24 mouse cellular contexts compared by ENCODE assay signal in the genomic region with DNA sequence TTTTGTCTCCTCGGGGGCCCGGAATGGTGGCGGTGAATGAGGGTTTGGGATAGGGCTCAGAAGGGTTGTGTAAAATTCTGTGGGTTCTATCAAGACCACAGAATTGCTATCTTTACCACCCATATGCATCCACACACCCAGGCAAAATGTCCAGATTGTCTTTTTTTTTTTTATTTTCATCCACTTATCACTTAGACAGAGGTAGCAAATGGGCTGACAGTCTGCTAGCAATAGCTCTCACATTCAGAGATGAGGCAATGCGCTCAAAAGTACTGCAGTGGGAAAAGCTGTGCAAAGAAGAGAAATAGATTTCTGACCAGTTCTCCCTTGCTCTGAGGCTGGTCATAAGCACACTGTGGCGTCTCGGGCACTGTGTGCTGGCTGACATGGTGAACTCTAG.
DNase-seq lines count a peak whose midpoint lies in the region; ATAC-seq and TF ChIP-seq lines count a peak whose summit lies in the region.
"Had no signal": no experiment of that assay in that cellular context is flagged by ENCODE, and none has a peak within 500 bp of the region (broad histone marks: within the 10 kb centered on the region; RNA-seq: fewer than 3 reads in every experiment).

No protein-coding gene starts in this region.

- H3K4me1 ChIP-seq in forebrain, postnatal 0 days (ENCODE audit: insufficient read depth) = no peaks in the 10 kb centered on the region
- peaks cover 35% of the 10 kb centered on the region for H3K4me1 ChIP-seq in forebrain, embryonic 10.5 days
- H3K4me1 ChIP-seq in liver, embryonic 14.5 days (replicated peaks; ENCODE audit: control insufficient read depth in 2 of 2, insufficient read depth in 2 of 2, low read length in 1 of 2) = peaks cover 0 to 18% of the 10 kb centered on the region in 2 experiments; a peak in 2 of 4 replicates

- no peaks in the 10 kb centered on the region for H3K36me3 ChIP-seq in forebrain, postnatal 0 days (ENCODE audit: insufficient read depth)
- H3K36me3 ChIP-seq in forebrain, embryonic 10.5 days (replicated peaks) = no peaks in the 10 kb centered on the region
- H3K36me3 ChIP-seq in liver, embryonic 14.5 days (replicated peaks; ENCODE audit: control insufficient read depth, insufficient read depth, low read depth) = no peaks in the 10 kb centered on the region
- H3K36me3 ChIP-seq: embryonic facial prominence, embryonic 12.5 days; forebrain, embryonic 12.5 days; G1E; heart, embryonic 15.5 days; hindbrain, embryonic 13.5 days had no signal

- no peak overlapping the region for H3K27ac ChIP-seq in forebrain, postnatal 0 days (ENCODE audit: low read depth, low read length)
- no peak overlapping the region for H3K27ac ChIP-seq in forebrain, embryonic 10.5 days
- H3K27ac ChIP-seq in liver, embryonic 14.5 days = no peak overlapping the region
- H3K27ac ChIP-seq: embryonic facial prominence, embryonic 12.5 days; forebrain, embryonic 12.5 days; heart, embryonic 15.5 days; hindbrain, embryonic 13.5 days; hindbrain, postnatal 0 days had no signal

- TF ChIP-seq EP300 in liver, embryonic 14.5 days (IDR thresholded peaks at IDR 0.05; ENCODE audit: low read depth) = peak; percentile 54

- no peak overlapping the region for H3K4me3 ChIP-seq in forebrain, postnatal 0 days (ENCODE audit: low read depth, low read length)
- H3K4me3 ChIP-seq in forebrain, embryonic 10.5 days = no peak overlapping the region
- H3K4me3 ChIP-seq in liver, embryonic 14.5 days (ENCODE audit: insufficient read depth in 1 of 2, low read depth in 2 of 2, low read length in 2 of 2) = no peak overlapping the region
- H3K4me3 ChIP-seq: embryonic facial prominence, embryonic 12.5 days; forebrain, embryonic 12.5 days; heart, embryonic 15.5 days; hindbrain, embryonic 13.5 days had no signal

- DNase-seq in forebrain, postnatal 0 days = no peak
- no peak for DNase-seq in forebrain, embryonic 10.5 days (ENCODE audit: extremely low spot score, low spot score)
- DNase-seq in liver, embryonic 14.5 days (ENCODE audit: low read depth in 3 of 3, low spot score in 3 of 3) = peak in 1 of 3 experiments; percentile 4
- no peak for DNase-seq in liver
- DNase-seq in brain, adult 2 months (ENCODE audit: low read depth, low spot score) = peak; percentile 36
- DNase-seq in left cerebral cortex, adult 18-20 months (ENCODE audit: low spot score in 2 of 2) = no peak
- no peak for DNase-seq in natural killer cell, adult 2 months (ENCODE audit: low spot score in 2 of 2)
- DNase-seq: adrenal gland, adult 2 months; adrenal gland, postnatal 25 days; B cell, adult 2 months; cerebellum, adult 2 months; cerebellum, postnatal 10 days; gastrocnemius, postnatal 36 days; heart, adult 18-20 months; heart, postnatal 14 days had no signal

- no peak overlapping the region for H3K9ac ChIP-seq in forebrain, postnatal 0 days
- H3K9ac ChIP-seq in liver, embryonic 14.5 days (replicated peaks) = no peak overlapping the region
- H3K9ac ChIP-seq: embryonic facial prominence, embryonic 12.5 days; forebrain, embryonic 12.5 days; heart, embryonic 15.5 days; hindbrain, embryonic 13.5 days had no signal

- no peak for TF ChIP-seq CTCF in forebrain, postnatal 0 days (IDR thresholded peaks at IDR 0.05; ENCODE audit: low read depth)
- no peak for TF ChIP-seq CTCF in liver, embryonic 14.5 days (IDR thresholded peaks at IDR 0.05; ENCODE audit: low read depth)

- no peaks in the 10 kb centered on the region for H3K27me3 ChIP-seq in forebrain, postnatal 0 days (ENCODE audit: insufficient read depth, low read length)
- no peaks in the 10 kb centered on the region for H3K27me3 ChIP-seq in forebrain, embryonic 10.5 days (ENCODE audit: poor library complexity, severe bottlenecking)
- peaks cover 3% of the 10 kb centered on the region for H3K27me3 ChIP-seq in liver, embryonic 14.5 days (ENCODE audit: control insufficient read depth, insufficient read depth, low read length)
- H3K27me3 ChIP-seq: embryonic facial prominence, embryonic 12.5 days; forebrain, embryonic 12.5 days; heart, embryonic 15.5 days; hindbrain, embryonic 13.5 days had no signal

- WGBS in forebrain, postnatal 0 days = 84% methylated on average over 6 of the region's 6 CpGs
- 92% methylated on average over 6 of the region's 6 CpGs for WGBS in forebrain, embryonic 10.5 days
- WGBS in liver, embryonic 14.5 days (ENCODE audit: insufficient replicate concordance) = 36% methylated on average over 6 of the region's 6 CpGs

- no peak overlapping the region for H3K4me2 ChIP-seq in forebrain, postnatal 0 days (ENCODE audit: low read depth)
- no peak overlapping the region for H3K4me2 ChIP-seq in liver, embryonic 14.5 days (ENCODE audit: low read depth)
- H3K4me2 ChIP-seq: embryonic facial prominence, embryonic 12.5 days; forebrain, embryonic 12.5 days; heart, embryonic 11.5 days; heart, embryonic 15.5 days; hindbrain, embryonic 13.5 days had no signal

- peak; percentile 55 for ATAC-seq in forebrain, postnatal 0 days
- no peak for ATAC-seq in liver, embryonic 14.5 days (ENCODE audit: insufficient read depth)
- ATAC-seq: CD4-positive, CD25-positive, alpha-beta regulatory T cell, adult 4 months; forebrain, embryonic 16.5 days; hindbrain, postnatal 0 days had no signal

- no peaks in the 10 kb centered on the region for H3K9me3 ChIP-seq in forebrain, postnatal 0 days (ENCODE audit: low read length)
- no peaks in the 10 kb centered on the region for H3K9me3 ChIP-seq in forebrain, embryonic 10.5 days
- H3K9me3 ChIP-seq in liver, embryonic 14.5 days (ENCODE audit: control insufficient read depth, low read length) = no peaks in the 10 kb centered on the region
- H3K9me3 ChIP-seq: embryonic facial prominence, embryonic 12.5 days; forebrain, embryonic 12.5 days; G1E; heart, embryonic 15.5 days; hindbrain, embryonic 13.5 days had no signal
